ENCODE assay signal across 8 mouse cellular contexts in genomic region chr9:31688398-31688705, GRCm38 (mm10).
A peak's percentile ranks its signal among the peaks of the same experiment; 100 is the strongest.
DNase-seq lines count a peak whose midpoint lies in the region; ATAC-seq and TF ChIP-seq lines count a peak whose summit lies in the region.
"Had no signal": no experiment of that assay in that cellular context is flagged by ENCODE, and none has a peak within 500 bp of the region (broad histone marks: within the 10 kb centered on the region; RNA-seq: fewer than 3 reads in every experiment).

No protein-coding gene starts in this region.

- TF ChIP-seq CTCF in stomach, postnatal 0 days (IDR thresholded peaks at IDR 0.05; ENCODE audit: low read depth): no peak

- H3K9ac ChIP-seq in lung, embryonic 16.5 days (ENCODE audit: low read length): peak overlapping the region; percentile 48; the same call in 1 of the 2 replicates
- H3K9ac ChIP-seq in forebrain, embryonic 16.5 days (replicated peaks; ENCODE audit: low read depth, low read length): no peak overlapping the region
- no peak overlapping the region for H3K9ac ChIP-seq in limb, embryonic 15.5 days
- H3K9ac ChIP-seq in stomach, postnatal 0 days (ENCODE audit: low read length): no peak overlapping the region

- H3K36me3 ChIP-seq in lung, embryonic 16.5 days (ENCODE audit: control insufficient read depth, insufficient read depth, low read length): no peaks in the 10 kb centered on the region
- H3K36me3 ChIP-seq in forebrain, embryonic 16.5 days (ENCODE audit: control insufficient read depth, insufficient read depth): no peaks in the 10 kb centered on the region
- no peaks in the 10 kb centered on the region for H3K36me3 ChIP-seq in limb, embryonic 15.5 days
- no peaks in the 10 kb centered on the region for H3K36me3 ChIP-seq in stomach, postnatal 0 days (ENCODE audit: control insufficient read depth, insufficient read depth, low read length)

- 4% methylated on average over 3 of the region's 3 CpGs for WGBS in lung, embryonic 16.5 days
- 2% methylated on average over 3 of the region's 3 CpGs for WGBS in forebrain, embryonic 16.5 days
- WGBS in limb, embryonic 15.5 days: 5% methylated on average over 3 of the region's 3 CpGs
- WGBS in stomach, postnatal 0 days: 0% methylated on average over 3 of the region's 3 CpGs

- H3K9me3 ChIP-seq in lung, embryonic 16.5 days (ENCODE audit: control insufficient read depth, low read length): no peaks in the 10 kb centered on the region
- H3K9me3 ChIP-seq in forebrain, embryonic 16.5 days (ENCODE audit: control insufficient read depth, low read length): no peaks in the 10 kb centered on the region
- no peaks in the 10 kb centered on the region for H3K9me3 ChIP-seq in limb, embryonic 15.5 days
- no peaks in the 10 kb centered on the region for H3K9me3 ChIP-seq in stomach, postnatal 0 days (ENCODE audit: control insufficient read depth, low read length)

- peak overlapping the region; percentile 33 for H3K4me3 ChIP-seq in lung, embryonic 16.5 days (ENCODE audit: low read length)
- H3K4me3 ChIP-seq in forebrain, embryonic 16.5 days (replicated peaks; ENCODE audit: low read length): no peak overlapping the region
- peak overlapping the region; percentile 24 for H3K4me3 ChIP-seq in limb, embryonic 15.5 days
- H3K4me3 ChIP-seq in stomach, postnatal 0 days (ENCODE audit: low read depth, low read length): peak overlapping the region; percentile 25; the same call in 1 of the 2 replicates

- peak overlapping the region; percentile 54 for H3K4me2 ChIP-seq in lung, embryonic 16.5 days (ENCODE audit: low read depth, low read length)
- H3K4me2 ChIP-seq in forebrain, embryonic 16.5 days (ENCODE audit: low read length): peak overlapping the region; percentile 36
- peak overlapping the region; percentile 39 for H3K4me2 ChIP-seq in limb, embryonic 15.5 days
- H3K4me2 ChIP-seq in stomach, postnatal 0 days (replicated peaks; ENCODE audit: low read depth): peak overlapping the region; percentile 49

- H3K27me3 ChIP-seq in lung, embryonic 16.5 days (ENCODE audit: control insufficient read depth, insufficient read depth, low read depth, low read length): no peaks in the 10 kb centered on the region
- H3K27me3 ChIP-seq in forebrain, embryonic 16.5 days (replicated peaks; ENCODE audit: control insufficient read depth, insufficient read depth, low read length): no peaks in the 10 kb centered on the region
- no peaks in the 10 kb centered on the region for H3K27me3 ChIP-seq in limb, embryonic 15.5 days
- H3K27me3 ChIP-seq in stomach, postnatal 0 days (ENCODE audit: control insufficient read depth, insufficient read depth, low read length): no peaks in the 10 kb centered on the region

- no peak for DNase-seq in lung, postnatal 25 days (ENCODE audit: low spot score)
- no peak for DNase-seq in stomach, postnatal 0 days (ENCODE audit: low spot score)
- DNase-seq in layer of hippocampus, adult 9-11 months: no peak
- no peak for DNase-seq in left cerebral cortex, postnatal 36 days (ENCODE audit: low spot score in 2 of 2)
- DNase-seq: cerebellum, adult 9-10 months had no signal

- intact Hi-C loops in left cerebral cortex, postnatal 36 days (cut with DNase I): no loop called here

- H3K27ac ChIP-seq in lung, embryonic 16.5 days (ENCODE audit: low read length): no peak overlapping the region
- no peak overlapping the region for H3K27ac ChIP-seq in forebrain, embryonic 16.5 days (ENCODE audit: low read length)
- no peak overlapping the region for H3K27ac ChIP-seq in limb, embryonic 15.5 days
- H3K27ac ChIP-seq in stomach, postnatal 0 days (replicated peaks): no peak overlapping the region

- TF ChIP-seq EP300 in stomach, postnatal 0 days (optimal IDR thresholded peaks at IDR 0.05): no peak

- ATAC-seq in lung, embryonic 16.5 days (ENCODE audit: low read depth): no peak
- no peak for ATAC-seq in forebrain, embryonic 16.5 days
- ATAC-seq in limb, embryonic 15.5 days (ENCODE audit: insufficient number of reproducible peaks, low FRiP score, low TSS enrichment, low read depth): no peak
- no peak for ATAC-seq in stomach, postnatal 0 days (ENCODE audit: low FRiP score, low TSS enrichment)

- H3K4me1 ChIP-seq in lung, embryonic 16.5 days (replicated peaks; ENCODE audit: control insufficient read depth, insufficient read depth, low read length): peaks cover 23% of the 10 kb centered on the region
- peaks cover 10% of the 10 kb centered on the region for H3K4me1 ChIP-seq in forebrain, embryonic 16.5 days (replicated peaks; ENCODE audit: control insufficient read depth, insufficient read depth, low read length)
- peaks cover 32% of the 10 kb centered on the region for H3K4me1 ChIP-seq in limb, embryonic 15.5 days
- peaks cover 7% of the 10 kb centered on the region; the same call in 1 of the 2 replicates for H3K4me1 ChIP-seq in stomach, postnatal 0 days (replicated peaks; ENCODE audit: control insufficient read depth, insufficient read depth)
